Comparison of ENCODE assay signal across 10 mouse cellular contexts in genomic region chr12:4708881-4709604, GRCm38 (mm10). TPM values are rescaled to one million over a fixed set of nuclear protein-coding genes. Genes with fewer than 3 reads are reported as not detected.
A peak's percentile ranks its signal among the peaks of the same experiment; 100 is the strongest.
DNase-seq lines count a peak whose midpoint lies in the region; ATAC-seq lines count a peak whose summit lies in the region.
"Had no signal": no experiment of that assay in that cellular context is flagged by ENCODE, and none has a peak within 500 bp of the region (broad histone marks: within the 10 kb centered on the region; RNA-seq: fewer than 3 reads in every experiment).

No protein-coding gene starts in this region.

- ATAC-seq in liver, embryonic 12.5 days: 0 out of 2 replicates have a peak, but pooled peaks have one; percentile 27
- no peak; the same call in 1 of the 2 replicates for ATAC-seq in liver, embryonic 11.5 days (replicated peaks; ENCODE audit: low FRiP score)
- peak; percentile 39; the same call in 1 of the 2 replicates for ATAC-seq in embryonic facial prominence, embryonic 15.5 days (ENCODE audit: insufficient number of reproducible peaks, low FRiP score, low TSS enrichment, low read depth)
- ATAC-seq in forebrain, embryonic 15.5 days (replicated peaks): peak; percentile 23; the same call in 1 of the 2 replicates
- peak; percentile 70 for ATAC-seq in midbrain, embryonic 13.5 days

- H3K27me3 ChIP-seq in liver, embryonic 12.5 days (replicated peaks): no peaks in the 10 kb centered on the region
- H3K27me3 ChIP-seq in liver, embryonic 11.5 days (replicated peaks; ENCODE audit: control insufficient read depth, insufficient read depth, low read length): no peaks in the 10 kb centered on the region
- no peaks in the 10 kb centered on the region for H3K27me3 ChIP-seq in embryonic facial prominence, embryonic 15.5 days
- no peaks in the 10 kb centered on the region for H3K27me3 ChIP-seq in forebrain, embryonic 15.5 days
- H3K27me3 ChIP-seq in midbrain, embryonic 13.5 days: no peaks in the 10 kb centered on the region

- no peak overlapping the region for H3K27ac ChIP-seq in liver, embryonic 12.5 days
- no peak overlapping the region for H3K27ac ChIP-seq in liver, embryonic 11.5 days (ENCODE audit: low read depth, low read length)
- H3K27ac ChIP-seq in embryonic facial prominence, embryonic 15.5 days (replicated peaks): no peak overlapping the region
- H3K27ac ChIP-seq in forebrain, embryonic 15.5 days (replicated peaks): no peak overlapping the region
- H3K27ac ChIP-seq in midbrain, embryonic 13.5 days: no peak overlapping the region

- no peak for DNase-seq in liver, embryonic 11.5 days (ENCODE audit: low spot score)
- DNase-seq in cerebellum, adult 9-11 months: no peak
- no peak for DNase-seq in kidney, postnatal 14 days
- DNase-seq in adipocyte (ENCODE audit: low spot score): no peak
- DNase-seq: kidney, postnatal 25 days; thymus, postnatal 36 days had no signal

- H3K4me1 ChIP-seq in liver, embryonic 12.5 days: no peaks in the 10 kb centered on the region
- H3K4me1 ChIP-seq in liver, embryonic 11.5 days (replicated peaks; ENCODE audit: control insufficient read depth, insufficient read depth, low read length): no peaks in the 10 kb centered on the region; the same call in 1 of the 2 replicates
- no peaks in the 10 kb centered on the region for H3K4me1 ChIP-seq in embryonic facial prominence, embryonic 15.5 days
- no peaks in the 10 kb centered on the region for H3K4me1 ChIP-seq in forebrain, embryonic 15.5 days
- no peaks in the 10 kb centered on the region for H3K4me1 ChIP-seq in midbrain, embryonic 13.5 days (replicated peaks)

- no peak overlapping the region for H3K4me2 ChIP-seq in liver, embryonic 12.5 days
- no peak overlapping the region for H3K4me2 ChIP-seq in liver, embryonic 11.5 days
- H3K4me2 ChIP-seq in embryonic facial prominence, embryonic 15.5 days (replicated peaks): no peak overlapping the region
- no peak overlapping the region for H3K4me2 ChIP-seq in forebrain, embryonic 15.5 days (replicated peaks)
- H3K4me2 ChIP-seq in midbrain, embryonic 13.5 days (replicated peaks): no peak overlapping the region

- H3K36me3 ChIP-seq in liver, embryonic 12.5 days: peaks cover 73% of the 10 kb centered on the region
- peaks cover 17% of the 10 kb centered on the region for H3K36me3 ChIP-seq in liver, embryonic 11.5 days (ENCODE audit: control insufficient read depth, insufficient read depth, low read length)
- peaks cover 43% of the 10 kb centered on the region for H3K36me3 ChIP-seq in embryonic facial prominence, embryonic 15.5 days
- H3K36me3 ChIP-seq in forebrain, embryonic 15.5 days: peaks cover 22% of the 10 kb centered on the region; the same call in 1 of the 2 replicates
- peaks cover 50% of the 10 kb centered on the region for H3K36me3 ChIP-seq in midbrain, embryonic 13.5 days

- no peak overlapping the region for H3K4me3 ChIP-seq in liver, embryonic 12.5 days
- no peak overlapping the region for H3K4me3 ChIP-seq in liver, embryonic 11.5 days (ENCODE audit: low read depth, low read length)
- H3K4me3 ChIP-seq in embryonic facial prominence, embryonic 15.5 days (replicated peaks): no peak overlapping the region
- H3K4me3 ChIP-seq in forebrain, embryonic 15.5 days: no peak overlapping the region
- no peak overlapping the region for H3K4me3 ChIP-seq in midbrain, embryonic 13.5 days (replicated peaks)

- no peak overlapping the region for H3K9ac ChIP-seq in liver, embryonic 12.5 days
- H3K9ac ChIP-seq in liver, embryonic 11.5 days (ENCODE audit: low read depth, low read length): no peak overlapping the region
- H3K9ac ChIP-seq in embryonic facial prominence, embryonic 15.5 days: no peak overlapping the region
- H3K9ac ChIP-seq in forebrain, embryonic 15.5 days (replicated peaks): no peak overlapping the region
- H3K9ac ChIP-seq in midbrain, embryonic 13.5 days (replicated peaks): no peak overlapping the region

- WGBS in liver, embryonic 12.5 days (ENCODE audit: insufficient replicate concordance): 77% methylated on average over 8 of the region's 8 CpGs
- WGBS in liver, embryonic 11.5 days: 80% methylated on average over 8 of the region's 8 CpGs
- WGBS in embryonic facial prominence, embryonic 15.5 days: 79% methylated on average over 8 of the region's 8 CpGs
- 74% methylated on average over 8 of the region's 8 CpGs for WGBS in forebrain, embryonic 15.5 days
- 76% methylated on average over 8 of the region's 8 CpGs for WGBS in midbrain, embryonic 13.5 days

- H3K9me3 ChIP-seq in liver, embryonic 12.5 days (replicated peaks): no peaks in the 10 kb centered on the region
- H3K9me3 ChIP-seq in liver, embryonic 11.5 days (ENCODE audit: control insufficient read depth, low read length): no peaks in the 10 kb centered on the region
- H3K9me3 ChIP-seq in embryonic facial prominence, embryonic 15.5 days (replicated peaks): no peaks in the 10 kb centered on the region
- H3K9me3 ChIP-seq in forebrain, embryonic 15.5 days: no peaks in the 10 kb centered on the region
- H3K9me3 ChIP-seq in midbrain, embryonic 13.5 days: no peaks in the 10 kb centered on the region

RNA-seq across cellular contexts. Expression of gene Fam228a, which starts 29.2 kb away (rescaled TPM):
- 0.20 TPM in 1 of 2 replicates, not detected in the other for polyA plus RNA-seq in liver, embryonic 12.5 days (2016; fragmentation: Nextera tagmentation; extraction: Ambion mirVana)
- polyA plus RNA-seq in liver, embryonic 11.5 days (2014; fragmentation: Nextera tagmentation; extraction: Ambion mirVana): 0.19 and 0.31 TPM in 2 replicates
- 0.33 and 0.85 TPM in 2 replicates for polyA plus RNA-seq in embryonic facial prominence, embryonic 15.5 days (2015; fragmentation: Nextera tagmentation; extraction: Ambion mirVana)
- polyA plus RNA-seq in forebrain, embryonic 15.5 days (2015; fragmentation: Nextera tagmentation; extraction: Ambion mirVana): 0.61 and 0.89 TPM in 2 replicates
- 0.52 and 1.0 TPM in 2 replicates for polyA plus RNA-seq in midbrain, embryonic 13.5 days (2015; fragmentation: Nextera tagmentation; extraction: Ambion mirVana)

RNA-seq across cellular contexts. Expression of gene Pfn4, which starts 59.8 kb away (rescaled TPM):
- 1.7 and 1.8 TPM in 2 replicates for polyA plus RNA-seq in liver, embryonic 12.5 days (2016; fragmentation: Nextera tagmentation; extraction: Ambion mirVana)
- polyA plus RNA-seq in liver, embryonic 11.5 days (2014; fragmentation: Nextera tagmentation; extraction: Ambion mirVana): 2.5 and 3.3 TPM in 2 replicates
- polyA plus RNA-seq in embryonic facial prominence, embryonic 15.5 days (2015; fragmentation: Nextera tagmentation; extraction: Ambion mirVana): 3.3 and 5.1 TPM in 2 replicates
- 9.3 and 10.7 TPM in 2 replicates for polyA plus RNA-seq in forebrain, embryonic 15.5 days (2015; fragmentation: Nextera tagmentation; extraction: Ambion mirVana)
- polyA plus RNA-seq in midbrain, embryonic 13.5 days (2015; fragmentation: Nextera tagmentation; extraction: Ambion mirVana): 9.1 and 10.2 TPM in 2 replicates
